Mouse (Mus musculus) liver, adult 2 months (tissue): ENCODE measurements around the gene Plekha4.

ENCODE experiments used
- CTCF ChIP-seq: fragments of 200-500 bp; IDR thresholded peaks from 2 replicates; pipeline ENCODE4 v1.5.1; 2011; ENCODE audit warnings: low read depth, low read length, control low read depth
- POLR2A ChIP-seq: fragments of 200-500 bp; IDR thresholded peaks from 2 replicates; pipeline ENCODE4 v1.6.1; 2011; ENCODE audit warnings: low read length, control low read depth; ENCODE audit not compliant: insufficient read depth; ENCODE audit errors: extremely low read depth

DNA sequence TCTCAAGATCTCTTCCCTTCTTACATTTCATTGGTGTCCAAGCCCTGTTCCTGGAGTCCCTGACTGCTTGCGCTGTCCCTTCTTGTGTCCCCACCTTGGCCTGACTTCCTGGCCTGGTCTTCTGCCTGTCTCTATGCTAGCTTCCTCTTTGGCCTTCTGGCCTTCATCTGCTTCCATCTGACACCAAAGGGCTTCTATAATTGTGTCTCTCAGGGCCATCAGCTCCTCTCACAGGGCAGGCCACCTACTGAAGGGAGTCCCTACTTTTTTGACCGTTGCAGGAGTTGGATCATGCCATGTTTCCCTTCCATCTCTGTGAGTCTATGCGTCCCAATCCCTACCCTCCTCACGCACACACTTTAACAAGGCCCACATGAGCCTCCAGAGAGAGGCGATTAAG, 63.8 kb downstream of the Plekha4 start:
- TF ChIP-seq CTCF (no peak), POLR2A (no peak)
